Mouse (Mus musculus) brain, embryonic 14.5 days (tissue): ENCODE data around the gene Slc46a1.

Experiments used
- CTCF ChIP-seq: fragments of 200-500 bp; IDR thresholded peaks from 2 replicates; pipeline ENCODE4 v1.5.1; 2012; ENCODE audit warnings: inconsistent platforms, mild to moderate bottlenecking, moderate library complexity, borderline replicate concordance; ENCODE audit not compliant: insufficient read depth, insufficient read length; ENCODE audit errors: extremely low read depth
- POLR2A ChIP-seq: fragments of 200-500 bp; IDR thresholded peaks from 2 replicates; pipeline ENCODE4 v1.6.1; 2012; ENCODE audit warnings: mild to moderate bottlenecking, inconsistent platforms, borderline replicate concordance; ENCODE audit not compliant: poor library complexity, insufficient read depth, insufficient read length, severe bottlenecking; ENCODE audit errors: extremely low read depth

- TF ChIP-seq CTCF, result peak; percentile 8; the same call in 1 of the 2 replicates
- TF ChIP-seq POLR2A, result peak; percentile 85; the same call in 1 of the 2 replicates
Measured at GRCm38 (mm10) chr11:78497544-78498522, 32.3 kb downstream of the Slc46a1 start, which contains the start of gene Sarm1.
